9 mouse cellular contexts compared by ENCODE assay signal in the genomic region with DNA sequence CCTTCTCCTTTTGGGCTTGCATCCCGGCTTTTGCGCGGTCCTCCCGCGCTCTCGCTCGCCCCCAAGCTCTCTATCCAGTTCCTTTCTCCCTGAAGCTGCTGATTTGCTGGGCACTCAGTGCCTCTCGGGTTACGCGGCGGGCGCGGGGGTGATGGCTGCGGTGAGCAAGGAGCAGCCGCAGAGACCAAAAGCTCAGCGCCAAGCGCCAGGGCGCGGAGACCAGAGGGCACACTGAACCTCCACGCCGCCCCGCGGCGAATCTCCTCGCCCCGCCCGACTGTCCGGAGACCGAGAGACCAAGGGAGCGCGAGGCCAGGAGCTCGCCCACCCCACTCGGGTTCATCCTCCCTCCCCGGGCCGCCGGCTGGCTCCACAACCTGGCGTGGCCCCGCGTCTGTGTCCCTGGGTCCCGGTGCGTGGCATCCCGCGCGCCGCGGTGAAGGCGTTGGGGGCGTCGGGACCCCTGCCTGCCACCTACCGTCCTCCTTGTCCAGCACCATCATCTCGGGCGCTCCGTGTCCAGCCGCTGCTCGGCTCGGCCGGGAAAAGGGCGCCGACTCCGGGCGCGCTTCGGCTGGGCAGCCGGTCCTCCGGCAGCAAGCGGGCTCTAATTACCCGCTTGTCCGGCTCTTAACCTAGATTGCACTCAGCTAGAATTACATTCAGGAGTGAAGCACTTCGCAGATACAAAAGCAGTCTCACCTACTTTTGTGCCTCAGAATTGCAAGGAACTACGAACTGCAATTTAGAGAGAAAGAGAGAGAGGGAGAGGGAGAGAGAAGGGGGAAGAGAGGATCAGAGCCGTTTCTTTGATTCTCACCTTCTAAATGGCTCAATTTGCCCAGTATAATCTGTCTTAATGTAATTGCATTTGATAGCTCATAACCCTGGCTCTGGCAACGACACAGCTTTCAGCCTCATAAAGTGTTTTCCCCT. TPM values are rescaled to one million over a fixed set of nuclear protein-coding genes. Genes with fewer than 3 reads are reported as not detected.
DNase-seq lines count a peak whose midpoint lies in the region; ATAC-seq lines count a peak whose summit lies in the region.
"Had no signal": no experiment of that assay in that cellular context is flagged by ENCODE, and none has a peak within 500 bp of the region (broad histone marks: within the 10 kb centered on the region; RNA-seq: fewer than 3 reads in every experiment).

No protein-coding gene starts in this region.

- under 1% methylated on average over 72 of the region's 72 CpGs for WGBS in embryonic facial prominence, embryonic 13.5 days
- WGBS in hindbrain, embryonic 11.5 days, result under 1% methylated on average over 53 of the region's 72 CpGs
- WGBS in liver, embryonic 12.5 days (ENCODE audit: insufficient replicate concordance), result 4% methylated on average over 69 of the region's 72 CpGs

- no peaks in the 10 kb centered on the region for H3K36me3 ChIP-seq in embryonic facial prominence, embryonic 13.5 days
- H3K36me3 ChIP-seq in hindbrain, embryonic 11.5 days (ENCODE audit: control insufficient read depth, insufficient read depth, low read length), result no peaks in the 10 kb centered on the region
- H3K36me3 ChIP-seq in liver, embryonic 12.5 days, result no peaks in the 10 kb centered on the region

- ATAC-seq in embryonic facial prominence, embryonic 13.5 days (ENCODE audit: insufficient number of reproducible peaks, insufficient read depth, low FRiP score, low TSS enrichment, low read depth), result 0 out of 2 replicates have a peak, but pooled peaks have one; percentile 12
- peak; percentile 51 for ATAC-seq in hindbrain, embryonic 11.5 days (ENCODE audit: low FRiP score)
- no peak for ATAC-seq in liver, embryonic 12.5 days
- no peak for ATAC-seq in erythroid progenitor cell, adult 5-6 weeks (replicated peaks; ENCODE audit: low FRiP score, poor library complexity, severe bottlenecking)

- peaks cover 84% of the 10 kb centered on the region for H3K27me3 ChIP-seq in embryonic facial prominence, embryonic 13.5 days
- peaks cover 15% of the 10 kb centered on the region; the same call in 1 of the 2 replicates for H3K27me3 ChIP-seq in hindbrain, embryonic 11.5 days (ENCODE audit: control insufficient read depth, insufficient read depth, low read length)
- peaks cover 86% of the 10 kb centered on the region for H3K27me3 ChIP-seq in liver, embryonic 12.5 days (replicated peaks)
- H3K27me3 ChIP-seq: Patski had no signal

- H3K4me1 ChIP-seq in embryonic facial prominence, embryonic 13.5 days, result peaks cover 29% of the 10 kb centered on the region
- H3K4me1 ChIP-seq in hindbrain, embryonic 11.5 days (replicated peaks; ENCODE audit: control insufficient read depth, insufficient read depth, low read length), result peaks cover 4% of the 10 kb centered on the region
- H3K4me1 ChIP-seq in liver, embryonic 12.5 days, result peaks cover 12% of the 10 kb centered on the region; the same call in 1 of the 2 replicates

- H3K4me2 ChIP-seq in embryonic facial prominence, embryonic 13.5 days, result peak overlapping the region; percentile 99
- H3K4me2 ChIP-seq in hindbrain, embryonic 11.5 days (replicated peaks; ENCODE audit: low read depth, low read length), result peak overlapping the region; percentile 82
- H3K4me2 ChIP-seq in liver, embryonic 12.5 days, result peak overlapping the region; percentile 70

- H3K4me3 ChIP-seq in embryonic facial prominence, embryonic 13.5 days, result peak overlapping the region; percentile 56
- peak overlapping the region; percentile 47 for H3K4me3 ChIP-seq in hindbrain, embryonic 11.5 days (ENCODE audit: low read depth, low read length)
- H3K4me3 ChIP-seq in liver, embryonic 12.5 days, result peak overlapping the region; percentile 41

- H3K9me3 ChIP-seq in embryonic facial prominence, embryonic 13.5 days, result no peaks in the 10 kb centered on the region
- H3K9me3 ChIP-seq in hindbrain, embryonic 11.5 days (ENCODE audit: control insufficient read depth, low read length), result no peaks in the 10 kb centered on the region
- no peaks in the 10 kb centered on the region for H3K9me3 ChIP-seq in liver, embryonic 12.5 days (replicated peaks)

- peak overlapping the region; percentile 72 for H3K9ac ChIP-seq in embryonic facial prominence, embryonic 13.5 days
- peak overlapping the region; percentile 72 for H3K9ac ChIP-seq in hindbrain, embryonic 11.5 days (ENCODE audit: low read depth, low read length)
- H3K9ac ChIP-seq in liver, embryonic 12.5 days, result no peak overlapping the region

- H3K27ac ChIP-seq in embryonic facial prominence, embryonic 13.5 days, result no peak overlapping the region
- H3K27ac ChIP-seq in hindbrain, embryonic 11.5 days (ENCODE audit: low read depth, low read length), result peak overlapping the region; percentile 78
- H3K27ac ChIP-seq in liver, embryonic 12.5 days, result no peak overlapping the region

- DNase-seq in left cerebral cortex, adult 18-20 months (ENCODE audit: low spot score in 2 of 2), result peak; percentile 43 to 60
- no peak for DNase-seq in left cerebral cortex, adult 11 months (ENCODE audit: low spot score)
- DNase-seq in adrenal gland, postnatal 36 days, result peak; percentile 53 to 62
- DNase-seq in hindbrain, embryonic 11.5 days (ENCODE audit: low spot score), result peak; percentile 77
- peak; percentile 45 for DNase-seq in right cerebral cortex, postnatal 4 days

RNA-seq across cellular contexts. Expression of a gene that starts 5.2 kb away (rescaled TPM):
- total RNA-seq in left cerebral cortex, adult 18-20 months (2021), result 10 to 100 TPM; 11.5 to 14.4 TPM
- 1 to 10 TPM; 5.1 to 9.4 TPM for total RNA-seq in adrenal gland, postnatal 36 days (2021)
- 60.2 and 73.2 TPM in 2 replicates for polyA plus RNA-seq in embryonic facial prominence, embryonic 13.5 days (2015; fragmentation: Nextera tagmentation; extraction: Ambion mirVana)
- 32.6 and 41.0 TPM in 2 replicates for polyA plus RNA-seq in hindbrain, embryonic 11.5 days (2014; fragmentation: Nextera tagmentation; extraction: Ambion mirVana)
- 1.7 and 1.8 TPM in 2 replicates for polyA plus RNA-seq in liver, embryonic 12.5 days (2016; fragmentation: Nextera tagmentation; extraction: Ambion mirVana)
- not detected in 2 replicates for total RNA-seq in erythroid progenitor cell, adult 5-6 weeks (2015; ENCODE audit: low replicate concordance)
- total RNA-seq in erythroid progenitor cell, adult 5-6 weeks (2017; ENCODE audit: low replicate concordance), result not detected in 2 replicates

Comparison
In these comparisons a context has a peak if more than half of its experiments do, and no peak if none do; other contexts are left out.
1. ATAC-seq: peak in embryonic facial prominence, embryonic 13.5 days (single experiment) and hindbrain, embryonic 11.5 days (single experiment); none in liver, embryonic 12.5 days (single experiment) and erythroid progenitor cell, adult 5-6 weeks (single experiment).
2. Peak in every context shown above with its lines, with median percentiles within 50 percentile points of each other: H3K4me2 ChIP-seq and H3K4me3 ChIP-seq.